Mouse (Mus musculus) embryonic stem cell, embryonic (primary cell): ENCODE results near the gene Bean1.

Source experiments
- CTCF ChIA-PET, 4 experiments: fragments of 300-600 bp in 2 of 4; fragments of 350-600 bp in 2 of 4; sonication (Branson Sonifier 250); formaldehyde crosslinking; loops; one replicate each; lab custom pipeline; 2022; ENCODE audit warnings: inconsistent platforms in 2 of 4; lab: Charles Lee
- POLR2A ChIA-PET, 4 experiments: fragments of 300-600 bp in 2 of 4; fragments of 350-600 bp in 2 of 4; sonication (Branson Sonifier 250); formaldehyde crosslinking; loops; one replicate each; lab custom pipeline; 2022; ENCODE audit warnings: antibody characterized with exemption in 4 of 4, inconsistent platforms in 1 of 4; lab: Charles Lee

The Bean1 gene

GRCm38 (mm10) chr8:104146717-104147494 lies 23.3 kb upstream of the Bean1 start:
- CTCF ChIA-PET = interaction anchor here in 3 of 4 experiments (0.5 to 1.9 kb wide), 11 partner anchors 12 to 424 kb away, joined by 3 to 9 read pairs (median 3); no protein-coding TSS in a partner anchor
- POLR2A ChIA-PET = no interaction called here

- POLR2A ChIA-PET = no interaction called here
- CTCF ChIA-PET = interaction anchor here in 1 of 4 experiments (1.9 kb wide), 1 partner anchor 71 kb away, joined by 9 read pairs; no protein-coding TSS in a partner anchor
Observed at GRCm38 (mm10) chr8:104147947-104148346, 22.3 kb upstream of the Bean1 start.

DNA sequence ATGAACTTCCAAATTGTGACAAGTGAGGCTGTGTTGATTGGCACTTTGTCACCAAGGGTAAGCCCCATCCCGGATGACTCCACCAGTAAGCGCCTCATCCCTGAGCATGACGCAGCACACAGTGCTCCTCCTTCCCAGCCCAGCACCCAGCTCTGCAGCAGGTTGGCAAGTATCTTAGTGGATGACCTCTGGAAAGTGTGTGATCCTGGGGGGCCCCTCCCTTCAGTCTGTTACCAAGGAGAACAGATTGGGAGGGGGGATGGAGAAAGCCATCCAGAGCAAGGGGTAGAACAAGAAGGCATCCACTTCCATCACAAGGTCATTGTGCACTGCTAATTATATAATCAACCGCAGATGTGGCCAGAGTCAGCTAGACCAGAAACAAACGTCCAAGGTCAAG lies 9.5 kb upstream of the Bean1 start:
- ChIA-PET POLR2A (no interaction called here), CTCF (no interaction called here)

DNA sequence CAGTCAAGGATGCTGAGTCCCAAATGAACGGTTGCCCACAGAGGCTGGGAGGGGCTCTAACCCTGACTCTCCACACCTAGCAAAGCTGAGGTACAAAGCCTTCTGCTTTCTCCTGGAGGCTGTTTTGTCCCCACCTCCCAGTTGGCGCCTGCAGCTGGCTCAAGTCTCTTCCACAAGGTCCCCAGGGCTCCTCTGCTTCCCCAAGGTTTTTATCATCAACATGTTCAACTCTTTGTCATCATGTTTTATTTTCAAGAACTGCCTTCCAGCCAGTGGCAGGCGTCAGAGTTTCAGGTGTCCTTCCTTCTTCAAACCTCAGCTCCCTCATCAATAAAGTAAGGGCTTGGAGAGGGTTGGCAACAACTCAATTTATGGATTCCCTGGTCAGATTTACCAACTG lies 781 bp upstream of the Bean1 start:
- CTCF ChIA-PET = no interaction called here
- POLR2A ChIA-PET = interaction anchor here in 3 of 4 experiments (0.5 to 0.7 kb wide), 4 partner anchors 157 to 1029 kb away, joined by 3 to 4 read pairs (median 3); no protein-coding TSS in a partner anchor

DNA sequence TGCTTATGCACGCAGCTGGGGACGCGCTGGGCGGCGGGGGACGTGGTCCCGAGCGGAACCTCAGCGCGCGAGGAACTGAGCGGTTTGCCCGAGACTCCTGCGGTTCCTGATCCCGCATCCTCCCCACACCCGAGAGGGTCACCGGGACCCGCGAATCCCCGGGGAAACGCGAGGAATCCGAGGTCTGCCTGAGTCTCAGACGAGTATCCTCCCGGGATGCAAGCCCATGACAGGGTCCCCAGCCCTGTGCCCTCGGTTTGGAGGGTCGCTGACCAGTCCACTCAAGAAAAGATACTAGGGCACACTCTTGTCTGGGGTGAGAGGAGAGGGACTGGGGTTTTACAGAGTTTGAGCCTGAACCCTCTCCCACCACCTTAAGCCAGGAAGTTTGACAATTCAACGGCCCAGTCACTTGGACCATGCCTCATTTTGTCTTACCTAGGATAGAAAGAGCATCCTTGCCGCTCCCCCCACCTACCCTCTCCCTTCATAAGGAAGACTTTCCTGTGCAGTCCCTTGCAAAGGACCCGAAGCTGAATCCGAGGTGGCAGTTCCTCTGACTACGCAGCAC lies 893 bp downstream of the Bean1 start:
- CTCF ChIA-PET = interaction anchor here in 2 of 4 experiments (0.6 to 1.2 kb wide), 2 partner anchors 12 to 80 kb away, joined by 3 to 5 read pairs; no protein-coding TSS in a partner anchor
- POLR2A ChIA-PET = no interaction called here

GRCm38 (mm10) chr8:104172420-104172819 lies 2.2 kb downstream of the Bean1 start:
- CTCF ChIA-PET = interaction anchor here in 1 of 4 experiments (0.6 kb wide), 1 partner anchor 16 kb away, joined by 3 read pairs; no protein-coding TSS in a partner anchor
- POLR2A ChIA-PET = no interaction called here

DNA sequence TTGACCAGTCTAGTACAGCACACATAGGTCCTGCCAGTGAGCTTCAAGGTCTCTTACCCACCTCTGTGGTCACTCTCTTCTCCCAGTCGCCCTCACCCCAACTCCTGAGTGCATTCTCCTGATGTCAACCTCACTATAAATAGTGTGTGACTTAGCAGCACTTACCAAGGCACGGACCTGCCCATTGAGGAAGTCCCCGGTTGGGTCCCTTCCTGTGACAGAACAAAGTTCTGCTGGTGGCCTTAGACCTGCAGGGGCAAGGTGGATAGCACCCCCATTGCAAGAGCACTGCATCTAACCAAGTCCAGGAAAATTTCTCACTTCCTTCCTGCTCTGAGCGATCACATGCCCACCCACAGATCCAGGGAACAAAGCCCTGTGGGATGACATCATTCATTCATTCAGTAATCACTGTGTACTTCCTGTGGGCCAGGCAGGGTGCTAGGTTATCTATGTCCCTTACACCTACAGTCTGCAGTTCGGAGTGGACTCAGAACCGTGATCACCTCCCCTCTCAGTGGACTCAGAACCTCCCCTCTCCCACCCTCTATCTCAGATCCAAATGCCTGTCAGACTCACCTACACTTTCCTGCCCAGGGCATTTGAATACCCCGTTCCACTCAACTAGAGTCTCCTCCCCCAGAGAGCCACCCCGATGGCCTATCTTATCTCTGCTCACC lies 5.7 kb downstream of the Bean1 start:
- POLR2A ChIA-PET = no interaction called here
- CTCF ChIA-PET = no interaction called here

GRCm38 (mm10) chr8:104177054-104177453 lies 6.8 kb downstream of the Bean1 start:
- CTCF ChIA-PET = interaction anchor here in 1 of 4 experiments (0.6 kb wide), 1 partner anchor 33 kb away, joined by 3 read pairs; no protein-coding TSS in a partner anchor
- POLR2A ChIA-PET = no interaction called here

- CTCF ChIA-PET = interaction anchor here in 1 of 4 experiments (1.4 kb wide), 1 partner anchor 34 kb away, joined by 4 read pairs; no protein-coding TSS in a partner anchor
- POLR2A ChIA-PET = interaction anchor here in 2 of 4 experiments (0.6 to 0.7 kb wide), 2 partner anchors 66 to 1106 kb away, joined by 3 to 4 read pairs; partner anchors contain the start of gene Cklf (in 1 of the 2)
Observed at GRCm38 (mm10) chr8:104184905-104185304, 14.7 kb downstream of the Bean1 start.

DNA sequence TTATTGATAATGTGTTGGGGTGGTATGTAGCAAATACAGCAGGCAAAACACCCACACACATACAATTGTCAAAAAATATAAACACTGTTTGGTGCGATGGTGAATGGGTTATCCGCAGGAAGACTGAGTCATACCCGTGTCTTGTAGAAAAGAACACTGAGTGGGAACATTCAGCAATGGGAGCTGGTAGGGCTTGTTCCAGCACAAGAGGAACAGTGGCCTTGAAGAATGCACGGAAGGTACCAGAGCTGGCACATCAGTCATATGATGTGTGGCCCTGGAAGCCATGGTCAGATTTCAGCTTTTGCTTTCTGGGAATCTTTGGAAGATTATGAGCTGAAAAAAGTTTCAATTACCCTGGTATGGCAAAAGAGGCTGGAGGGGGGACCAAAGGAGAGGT lies 16.6 kb downstream of the Bean1 start:
- ChIA-PET POLR2A (no interaction called here), CTCF (no interaction called here)

- ChIA-PET POLR2A (no interaction called here), CTCF (no interaction called here)
Observed at GRCm38 (mm10) chr8:104187622-104188021, 17.4 kb downstream of the Bean1 start.

DNA sequence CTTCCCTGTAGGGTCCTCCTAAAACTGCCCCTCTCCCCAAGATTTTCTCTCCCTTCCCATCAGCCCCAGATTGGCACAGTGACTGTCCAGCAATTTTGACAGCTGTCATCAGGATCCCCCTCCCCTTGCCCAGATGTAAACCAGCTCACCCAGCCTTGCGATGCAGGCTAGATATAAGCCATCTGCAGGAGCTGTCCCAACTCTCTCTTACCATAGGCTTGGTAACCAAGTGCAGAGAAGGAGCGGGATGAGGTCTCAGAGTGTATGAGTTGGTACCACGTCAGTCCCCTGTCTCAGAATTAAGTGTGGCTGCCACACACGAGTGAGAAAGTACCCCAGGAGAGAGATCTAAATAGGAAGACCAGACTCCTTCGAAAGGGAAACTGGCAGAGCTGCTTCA lies 18.2 kb downstream of the Bean1 start:
- ChIA-PET POLR2A (no interaction called here), CTCF (interaction anchor here in 2 of 4 experiments (0.6 to 0.7 kb wide), 2 partner anchors 30 to 130 kb away, joined by 3 to 4 read pairs; no protein-coding TSS in a partner anchor)

- ChIA-PET POLR2A (no interaction called here), CTCF (interaction anchor here in 1 of 4 experiments (0.5 kb wide), 1 partner anchor 374 kb away, joined by 3 read pairs; no protein-coding TSS in a partner anchor)
Observed at GRCm38 (mm10) chr8:104190777-104191468, 20.7 kb downstream of the Bean1 start.

DNA sequence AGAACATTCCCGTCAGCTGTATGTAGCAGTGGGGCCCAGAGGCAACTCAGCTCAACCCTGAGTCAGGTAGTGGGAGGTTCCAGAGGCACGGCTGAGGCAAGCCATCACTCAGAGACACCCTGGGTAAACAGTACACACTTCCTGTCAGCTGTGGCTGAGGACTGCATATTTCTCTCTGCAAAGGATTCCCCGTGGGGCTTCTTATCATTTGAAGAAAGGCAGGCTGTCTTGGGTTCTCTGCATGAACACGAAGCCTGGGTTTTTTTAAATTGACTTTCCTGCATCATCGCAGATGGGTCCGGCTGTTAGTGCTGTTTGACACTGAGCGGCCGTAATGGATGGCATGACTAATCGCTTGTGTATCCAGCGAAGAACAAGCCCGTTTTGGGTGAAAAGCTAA lies 21.3 kb downstream of the Bean1 start:
- POLR2A ChIA-PET = no interaction called here
- CTCF ChIA-PET = interaction anchor here in 1 of 4 experiments (0.5 to 0.9 kb wide), 2 partner anchors 27 to 373 kb away, joined by 3 read pairs; no protein-coding TSS in a partner anchor

DNA sequence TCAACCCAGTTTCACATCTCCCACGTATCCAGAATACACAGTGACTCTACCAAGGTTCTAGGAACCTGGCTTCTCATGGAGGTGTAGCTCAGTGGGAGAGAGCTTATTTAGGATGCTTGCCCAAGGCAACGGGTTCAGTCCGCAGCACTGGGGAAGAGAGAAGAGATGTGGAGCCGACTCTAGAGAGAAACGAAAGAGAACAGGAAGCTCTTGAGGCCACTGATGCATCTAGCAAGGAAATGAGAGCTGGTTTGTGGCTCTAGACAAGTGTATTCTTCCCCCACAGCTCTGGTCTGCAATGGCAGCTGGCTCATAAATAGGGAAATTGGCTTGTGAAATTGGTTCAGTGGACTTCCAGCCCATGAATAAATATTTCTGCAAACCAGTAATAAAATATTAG lies 29.6 kb downstream of the Bean1 start:
- ChIA-PET CTCF (interaction anchor here in 2 of 4 experiments (1.4 to 1.6 kb wide), 2 partner anchors 18 to 19 kb away, joined by 5 read pairs; no protein-coding TSS in a partner anchor), POLR2A (interaction anchor here in 1 of 4 experiments (0.5 kb wide), 1 partner anchor 45 kb away, joined by 12 read pairs; no protein-coding TSS in a partner anchor)

DNA sequence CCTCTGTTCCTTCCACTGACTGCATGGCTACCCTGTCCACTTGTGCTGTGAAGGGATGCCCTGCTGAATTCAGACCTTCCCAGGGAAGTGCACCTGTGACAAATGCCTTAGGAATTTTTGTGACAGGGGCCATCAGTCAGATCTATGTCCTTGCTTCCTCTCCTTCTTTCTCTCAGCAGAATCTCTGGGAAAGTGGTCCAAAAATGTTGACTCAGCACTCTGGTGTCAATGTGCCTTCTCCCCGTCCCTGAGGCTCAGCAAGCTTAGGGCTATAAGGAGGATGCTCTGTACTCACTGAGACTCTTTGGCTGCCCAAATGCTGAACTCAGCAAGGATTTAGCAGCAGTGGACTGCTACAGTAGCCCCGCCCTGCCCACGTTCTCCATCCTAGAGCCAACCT lies 31.4 kb downstream of the Bean1 start:
- POLR2A ChIA-PET = no interaction called here
- CTCF ChIA-PET = no interaction called here

GRCm38 (mm10) chr8:104202320-104202719 lies 32.1 kb downstream of the Bean1 start:
- POLR2A ChIA-PET = no interaction called here

GRCm38 (mm10) chr8:104205292-104205691 lies 35.0 kb downstream of the Bean1 start:
- ChIA-PET CTCF (no interaction called here), POLR2A (interaction anchor here in 2 of 4 experiments (0.5 to 1.5 kb wide), 3 partner anchors 10 to 127 kb away, joined by 3 to 4 read pairs (median 4); no protein-coding TSS in a partner anchor)

More at GRCm38 (mm10) chr8:104202320-104202719, 32.1 kb downstream of the Bean1 start:
- CTCF ChIA-PET = no interaction called here
